ENCODE assay signal across 7 mouse cellular contexts in genomic region chr2:83724827-83725730, GRCm38 (mm10). TPM values are rescaled to one million over a fixed set of nuclear protein-coding genes. Genes with fewer than 3 reads are reported as not detected.
DNase-seq lines count a peak whose midpoint lies in the region; ATAC-seq and TF ChIP-seq lines count a peak whose summit lies in the region.

No protein-coding gene starts in this region.

- H3K4me1 ChIP-seq in MEL (ENCODE audit: control insufficient read depth in 1 of 2, insufficient read depth in 2 of 2, low read length in 2 of 2): peaks cover 0 to 23% of the 10 kb centered on the region in 2 experiments; a peak in 2 of 4 replicates
- no peaks in the 10 kb centered on the region for H3K4me1 ChIP-seq in forebrain, postnatal 0 days (ENCODE audit: insufficient read depth)
- H3K4me1 ChIP-seq in hindbrain, embryonic 10.5 days (replicated peaks): peaks cover 19% of the 10 kb centered on the region

- WGBS in forebrain, postnatal 0 days: 3% methylated on average over 44 of the region's 44 CpGs
- 5% methylated on average over 44 of the region's 44 CpGs for WGBS in hindbrain, embryonic 10.5 days

- DNase-seq in MEL (ENCODE audit: low read depth, low spot score): peak; percentile 62
- DNase-seq in brain, adult 2 months (ENCODE audit: low read depth, low spot score): peak; percentile 46
- peak; percentile 41 for DNase-seq in forebrain, postnatal 0 days
- peak; percentile 70 for DNase-seq in hindbrain, embryonic 10.5 days (ENCODE audit: low spot score)
- peak; percentile 64 to 70 for DNase-seq in left cerebral cortex, postnatal 36 days (ENCODE audit: low spot score in 2 of 2)
- peak; percentile 55 for DNase-seq in right cerebral cortex, postnatal 4 days

- H3K36me3 ChIP-seq in MEL (ENCODE audit: control insufficient read depth in 1 of 2, insufficient read depth in 2 of 2, low read length in 2 of 2): peaks cover 0 to 16% of the 10 kb centered on the region in 2 experiments; a peak in 2 of 4 replicates
- H3K36me3 ChIP-seq in forebrain, postnatal 0 days (ENCODE audit: insufficient read depth): no peaks in the 10 kb centered on the region
- H3K36me3 ChIP-seq in hindbrain, embryonic 10.5 days: no peaks in the 10 kb centered on the region

- peak; percentile 63 for ATAC-seq in forebrain, postnatal 0 days
- ATAC-seq in megakaryocyte-erythroid progenitor cell, adult 5-6 weeks (replicated peaks; ENCODE audit: low FRiP score, low TSS enrichment, poor library complexity, severe bottlenecking): peak; percentile 38

- peak overlapping the region; percentile 84 to 94 for H3K4me3 ChIP-seq in MEL (ENCODE audit: control insufficient read depth in 1 of 2, insufficient read depth in 1 of 2, low read depth in 2 of 2, low read length in 2 of 2)
- peak overlapping the region; percentile 80 for H3K4me3 ChIP-seq in forebrain, postnatal 0 days (ENCODE audit: low read depth, low read length)
- H3K4me3 ChIP-seq in hindbrain, embryonic 10.5 days: peak overlapping the region; percentile 87

- no peak for TF ChIP-seq CTCF in MEL (IDR thresholded peaks at IDR 0.05 in 2 of 3, conservative IDR thresholded peaks at IDR 0.05 in 1 of 3; ENCODE audit: control insufficient read depth in 1 of 3, insufficient read depth in 1 of 3, low read depth in 2 of 3, low read length in 3 of 3, poor library complexity in 1 of 3, severe bottlenecking in 1 of 3)
- no peak for TF ChIP-seq CTCF in forebrain, postnatal 0 days (IDR thresholded peaks at IDR 0.05; ENCODE audit: low read depth)

- peak overlapping the region; percentile 92 for H3K9ac ChIP-seq in MEL (ENCODE audit: control insufficient read depth, low read depth, low read length, poor library complexity, severe bottlenecking)
- peak overlapping the region; percentile 60 for H3K9ac ChIP-seq in forebrain, postnatal 0 days

- H3K9me3 ChIP-seq in MEL (replicated peaks; ENCODE audit: insufficient read depth, low read length): no peaks in the 10 kb centered on the region
- H3K9me3 ChIP-seq in forebrain, postnatal 0 days (ENCODE audit: low read length): no peaks in the 10 kb centered on the region
- no peaks in the 10 kb centered on the region for H3K9me3 ChIP-seq in hindbrain, embryonic 10.5 days

- intact Hi-C loops in left cerebral cortex, postnatal 36 days (cut with DNase I): loop anchor here (1.0 to 5.0 kb wide), 4 partner anchors 16 to 88 kb away; partner anchors contain the start of gene Fam171b

- TF ChIP-seq RAD21 in MEL (IDR thresholded peaks at IDR 0.05; ENCODE audit: low read depth, low read length): no peak

- TF ChIP-seq EP300 in MEL (IDR thresholded peaks at IDR 0.05; ENCODE audit: low read depth in 1 of 2, low read length in 2 of 2): no peak

- H3K4me2 ChIP-seq in forebrain, postnatal 0 days (ENCODE audit: low read depth): peak overlapping the region; percentile 90

- peak overlapping the region; percentile 28; the same call in 1 of the 2 replicates for H3K27ac ChIP-seq in MEL (ENCODE audit: control insufficient read depth, low read depth, low read length)
- peak overlapping the region; percentile 74 for H3K27ac ChIP-seq in forebrain, postnatal 0 days (ENCODE audit: low read depth, low read length)
- peak overlapping the region; percentile 95 for H3K27ac ChIP-seq in hindbrain, embryonic 10.5 days

- no peaks in the 10 kb centered on the region for H3K27me3 ChIP-seq in MEL (ENCODE audit: control insufficient read depth in 1 of 2, insufficient read depth in 2 of 2, low read length in 2 of 2)
- 0 out of 2 replicates have a peak, but pooled peaks cover 7% of the 10 kb centered on the region for H3K27me3 ChIP-seq in forebrain, postnatal 0 days (ENCODE audit: insufficient read depth, low read length)
- H3K27me3 ChIP-seq in hindbrain, embryonic 10.5 days (ENCODE audit: insufficient read depth, poor library complexity, severe bottlenecking): no peaks in the 10 kb centered on the region

- 0 out of 4 replicates have a peak, but pooled peaks of 1 of the 2 experiments have one; percentile 16 for TF ChIP-seq POLR2A in MEL (IDR thresholded peaks at IDR 0.05; ENCODE audit: control insufficient read depth in 1 of 2, insufficient read depth in 1 of 2, low read depth in 1 of 2, low read length in 2 of 2, poor library complexity in 1 of 2)

- H3K79me2 ChIP-seq in MEL (ENCODE audit: control insufficient read depth, insufficient read depth, low read length, poor library complexity): peaks cover 7% of the 10 kb centered on the region

TF ChIP-seq in MEL, 35 proteins besides CTCF, POLR2A, EP300 and RAD21:
- TF ChIP-seq NELFE (IDR thresholded peaks at IDR 0.05; ENCODE audit: low read depth, low read length): no peak

RNA-seq across cellular contexts. Expression of gene Itgav, which starts 0.9 kb away (rescaled TPM):
- 6.5 and 9.7 TPM in 2 replicates for total RNA-seq in MEL (2012; rRNA removed)
- polyA plus RNA-seq in MEL (2012; ENCODE audit: insufficient read depth in 1 of 2, insufficient read length in 2 of 2, low read depth in 1 of 2, low replicate concordance in 2 of 2, missing spikeins in 1 of 2): 1 to 10 TPM in 1 of 2 experiments, not detected in 1; 7.2 TPM
- total RNA-seq in forebrain, postnatal 0 days (2014; rRNA removed): 17.2 and 27.7 TPM in 2 replicates
- polyA plus RNA-seq in forebrain, postnatal 0 days (2015; fragmentation: Nextera tagmentation; extraction: Ambion mirVana): 17.6 and 22.6 TPM in 2 replicates
- 31.8 and 32.4 TPM in 2 replicates for polyA plus RNA-seq in hindbrain, embryonic 10.5 days (2016; fragmentation: Nextera tagmentation; extraction: Ambion mirVana)
- 100 to 1,000 TPM; 133 to 134 TPM for total RNA-seq in left cerebral cortex, postnatal 36 days (2021)
- 8.1 and 13.8 TPM in 2 replicates for total RNA-seq in megakaryocyte-erythroid progenitor cell, adult 5-6 weeks (2014; fragmentation: Nextera tagmentation)
- total RNA-seq in megakaryocyte-erythroid progenitor cell, adult 5-6 weeks (2017): 10.3 and 42.0 TPM in 2 replicates

Comparison
In these comparisons a context has a peak if more than half of its experiments do, and no peak if none do; other contexts are left out.
1. Peak in every context shown above with its lines: DNase-seq, ATAC-seq, H3K4me3 ChIP-seq and H3K27ac ChIP-seq.
2. H3K27ac ChIP-seq: peak in every context shown above with its lines; median percentile 95 in hindbrain, embryonic 10.5 days; 74 in forebrain, postnatal 0 days; 28 in MEL.